Mouse (Mus musculus) ES-E14 (cell line): ENCODE results near the gene Farsb. TPM values are rescaled to one million over a fixed set of nuclear protein-coding genes. Genes with fewer than 3 reads are reported as not detected.

Experiments
- DNase-seq: peaks from one replicate; pipeline ENCODE4 v3.0.0-alpha.2; 2013; ENCODE audit warnings: low read depth, low spot score
- H3K27ac ChIP-seq: 2 replicates; pipeline ENCODE4 v1.5.1; 2012; ENCODE audit warnings: low read depth, mild to moderate bottlenecking, low read length, moderate library complexity, mixed read lengths; ENCODE audit not compliant: poor library complexity, insufficient read depth, severe bottlenecking
- H3K36me3 ChIP-seq: 2 replicates; pipeline ENCODE4 v1.6.1; 2012; ENCODE audit warnings: mild to moderate bottlenecking, low read length, moderate library complexity, mixed read lengths; ENCODE audit not compliant: control insufficient read depth, poor library complexity, insufficient read depth, severe bottlenecking
- H3K4me1 ChIP-seq, 2 experiments: fragments of 150-350 bp in 1 of 2; sonication (generic) in 1 of 2; 2 replicates each; pipeline ENCODE4 v1.6.1; 2012; ENCODE audit warnings: low read length in 2 of 2, mild to moderate bottlenecking in 1 of 2, mixed read lengths in 1 of 2; ENCODE audit not compliant: control insufficient read depth in 2 of 2, insufficient read depth in 2 of 2, poor library complexity in 1 of 2
- H3K4me3 ChIP-seq, 2 experiments: fragments of 150-350 bp in 1 of 2; sonication (generic) in 1 of 2; 2 replicates each; pipeline ENCODE4 v1.5.1; 2012; ENCODE audit warnings: low read length in 2 of 2, low read depth in 1 of 2, mild to moderate bottlenecking in 1 of 2, mixed read lengths in 1 of 2; ENCODE audit not compliant: insufficient read depth in 1 of 2, poor library complexity in 1 of 2, severe bottlenecking in 1 of 2
- H3K9ac ChIP-seq: 2 replicates; pipeline ENCODE4 v1.6.1; 2012; ENCODE audit warnings: low read depth, mild to moderate bottlenecking, low read length, mixed read lengths; ENCODE audit not compliant: poor library complexity, insufficient read depth, severe bottlenecking
- H3K9me3 ChIP-seq: fragments of 150-350 bp; sonication (generic); 2 replicates; pipeline ENCODE4 v1.6.1; 2012; ENCODE audit warnings: low read depth, mild to moderate bottlenecking, low read length; ENCODE audit not compliant: control insufficient read depth, insufficient read depth
- CHD2 ChIP-seq: IDR thresholded peaks from 2 replicates; pipeline ENCODE4 v1.6.1; 2014; ENCODE audit warnings: mild to moderate bottlenecking, low read depth, low read length, inconsistent platforms
- HCFC1 ChIP-seq: IDR thresholded peaks from 2 replicates; pipeline ENCODE4 v1.6.1; 2012; ENCODE audit warnings: low read length, inconsistent platforms, borderline replicate concordance; ENCODE audit not compliant: insufficient read depth
- MAFK ChIP-seq: IDR thresholded peaks from 2 replicates; pipeline ENCODE4 v1.6.1; 2014; ENCODE audit warnings: mild to moderate bottlenecking, low read depth, low read length, inconsistent platforms; ENCODE audit not compliant: insufficient read depth
- ZC3H11A ChIP-seq: IDR thresholded peaks from 2 replicates; pipeline ENCODE4 v1.6.1; 2012; ENCODE audit warnings: low read depth, mild to moderate bottlenecking, inconsistent platforms, low read length, borderline replicate concordance
- ZNF384 ChIP-seq: IDR thresholded peaks from 2 replicates; pipeline ENCODE4 v1.6.1; 2012; ENCODE audit warnings: low read depth, low read length, inconsistent platforms
- in situ Hi-C, 2 experiments: fragments of 600-800 bp; cut with MboI; formaldehyde crosslinking; loops; one replicate each; pipeline ENCODE4 v1.15.1; 2025; ENCODE audit warnings: low sequenced_read_pairs in 2 of 2, inconsistent platforms in 1 of 2; ENCODE audit not compliant: unreplicated experiment in 2 of 2
- total RNA-seq: library from RNA; depleted of rRNA; stranded (reverse); fragments of 300-350 nt; gene quantifications from 2 replicates; pipeline ENCODE4 v1.2.3, GENCODE M21; 2012

Gene Farsb
- total RNA-seq, 1 experiment: 100 TPM

- in situ Hi-C loops: no loop called here
- Histone ChIP-seq H3K9me3 (no peaks in the 10 kb centered on the region), H3K27ac (no peak overlapping the region), H3K36me3 (no peaks in the 10 kb centered on the region; the same call in 1 of the 2 replicates), H3K4me1 (0 out of 4 replicates have a peak, but pooled peaks cover 2 to 6% of the 10 kb centered on the region in 2 experiments), H3K4me3 (no peak overlapping the region), H3K9ac (no peak overlapping the region)
- TF ChIP-seq ZC3H11A (no peak), CHD2 (no peak), HCFC1 (no peak), MAFK (no peak), ZNF384 (no peak)
- DNase-seq: no peak
These were observed 74.3 kb downstream of the Farsb start for GRCm38 (mm10) chr1:78414421-78414820.

DNA sequence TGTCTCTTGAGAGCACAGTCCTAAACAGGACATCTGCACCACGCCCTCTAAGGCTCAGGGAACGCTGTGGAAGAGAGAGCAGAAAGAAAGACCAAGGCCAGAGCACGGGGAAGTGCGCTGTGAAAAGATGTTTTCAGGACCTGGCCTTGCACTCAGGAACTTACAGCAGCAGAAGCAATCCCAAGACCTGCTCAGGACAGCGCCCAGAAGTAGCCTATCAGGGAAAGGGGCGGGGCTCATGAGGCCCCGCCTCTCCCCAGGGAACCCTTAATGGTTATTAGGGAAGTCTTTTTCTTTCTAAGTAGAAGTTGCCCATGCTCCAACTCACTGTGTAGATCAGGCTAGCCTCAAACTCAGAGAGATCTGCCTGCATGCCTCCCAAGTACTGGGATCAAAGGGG is 76.0 kb downstream of the Farsb start:
- no peak for TF ChIP-seq HCFC1
- no peak for TF ChIP-seq MAFK
- TF ChIP-seq ZNF384: no peak
- TF ChIP-seq CHD2: no peak
- TF ChIP-seq ZC3H11A: no peak
- Histone ChIP-seq H3K9me3 (no peaks in the 10 kb centered on the region), H3K9ac (no peak overlapping the region), H3K27ac (no peak overlapping the region), H3K36me3 (no peaks in the 10 kb centered on the region; the same call in 1 of the 2 replicates), H3K4me3 (0 out of 4 replicates have a peak overlapping the region, but pooled peaks of 1 of the 2 experiments have one; percentile 32), H3K4me1 (0 out of 4 replicates have a peak, but pooled peaks cover 2 to 6% of the 10 kb centered on the region in 2 experiments)
- peak; percentile 35 for DNase-seq
- in situ Hi-C loops: no loop called here

- no peak for DNase-seq
- no peak for TF ChIP-seq MAFK
- no peak for TF ChIP-seq CHD2
- no peak for TF ChIP-seq HCFC1
- TF ChIP-seq ZC3H11A: no peak
- TF ChIP-seq ZNF384: no peak
- Histone ChIP-seq H3K27ac (no peak overlapping the region), H3K9me3 (no peaks in the 10 kb centered on the region), H3K36me3 (no peaks in the 10 kb centered on the region), H3K4me3 (no peak overlapping the region), H3K4me1 (0 out of 4 replicates have a peak, but pooled peaks cover 2 to 6% of the 10 kb centered on the region in 2 experiments), H3K9ac (no peak overlapping the region)
- in situ Hi-C loops: no loop called here
These were observed 79.3 kb downstream of the Farsb start for GRCm38 (mm10) chr1:78409396-78409795.

GRCm38 (mm10) chr1:78401413-78401812 is 87.3 kb downstream of the Farsb start:
- H3K9ac ChIP-seq: no peak overlapping the region
- in situ Hi-C loops: no loop called here
- H3K36me3 ChIP-seq: no peaks in the 10 kb centered on the region
- H3K4me1 ChIP-seq: no peaks in the 10 kb centered on the region
- H3K27ac ChIP-seq: no peak overlapping the region
- no peaks in the 10 kb centered on the region for H3K9me3 ChIP-seq
- DNase-seq: no peak
- H3K4me3 ChIP-seq: no peak overlapping the region
- TF ChIP-seq CHD2 (no peak), MAFK (no peak), ZNF384 (no peak), ZC3H11A (no peak), HCFC1 (no peak)
